Comparison of ENCODE assay signal across 18 mouse cellular contexts in genomic region chr12:102042247-102042646, GRCm38 (mm10).
DNase-seq lines count a peak whose midpoint lies in the region; ATAC-seq lines count a peak whose summit lies in the region.
"Had no signal": no experiment of that assay in that cellular context is flagged by ENCODE, and none has a peak within 500 bp of the region (broad histone marks: within the 10 kb centered on the region; RNA-seq: fewer than 3 reads in every experiment).

No protein-coding gene starts in this region.

- H3K27me3 ChIP-seq in heart, embryonic 10.5 days (ENCODE audit: insufficient read depth, poor library complexity, severe bottlenecking), result no peaks in the 10 kb centered on the region
- no peaks in the 10 kb centered on the region for H3K27me3 ChIP-seq in forebrain, embryonic 16.5 days (replicated peaks; ENCODE audit: control insufficient read depth, insufficient read depth, low read length)
- no peaks in the 10 kb centered on the region for H3K27me3 ChIP-seq in midbrain, embryonic 14.5 days (ENCODE audit: control insufficient read depth, insufficient read depth, low read length)
- no peaks in the 10 kb centered on the region for H3K27me3 ChIP-seq in kidney, embryonic 15.5 days
- H3K27me3 ChIP-seq: embryonic facial prominence, embryonic 12.5 days; limb, embryonic 15.5 days had no signal

- peak; percentile 45 for ATAC-seq in forebrain, embryonic 16.5 days
- peak; percentile 85 for ATAC-seq in midbrain, embryonic 14.5 days (ENCODE audit: low FRiP score, low TSS enrichment)
- no peak for ATAC-seq in kidney, embryonic 15.5 days (replicated peaks; ENCODE audit: low FRiP score)

- 60% methylated on average over 7 of the region's 7 CpGs for WGBS in heart, embryonic 10.5 days
- WGBS in forebrain, embryonic 16.5 days, result 47% methylated on average over 7 of the region's 7 CpGs
- 45% methylated on average over 7 of the region's 7 CpGs for WGBS in midbrain, embryonic 14.5 days
- 36% methylated on average over 7 of the region's 7 CpGs for WGBS in kidney, embryonic 15.5 days

- H3K9me3 ChIP-seq in heart, embryonic 10.5 days, result no peaks in the 10 kb centered on the region
- H3K9me3 ChIP-seq in forebrain, embryonic 16.5 days (ENCODE audit: control insufficient read depth, low read length), result no peaks in the 10 kb centered on the region
- H3K9me3 ChIP-seq in midbrain, embryonic 14.5 days (ENCODE audit: control insufficient read depth, low read length), result no peaks in the 10 kb centered on the region
- H3K9me3 ChIP-seq in kidney, embryonic 15.5 days (replicated peaks), result no peaks in the 10 kb centered on the region
- H3K9me3 ChIP-seq: embryonic facial prominence, embryonic 12.5 days; limb, embryonic 15.5 days had no signal

- H3K9ac ChIP-seq in forebrain, embryonic 16.5 days (replicated peaks; ENCODE audit: low read depth, low read length), result no peak overlapping the region
- 0 out of 2 replicates have a peak overlapping the region, but pooled peaks have one; percentile 3 for H3K9ac ChIP-seq in midbrain, embryonic 14.5 days (replicated peaks; ENCODE audit: low read length)
- H3K9ac ChIP-seq in kidney, embryonic 15.5 days, result no peak overlapping the region
- H3K9ac ChIP-seq: embryonic facial prominence, embryonic 12.5 days; limb, embryonic 15.5 days had no signal

- DNase-seq in heart, embryonic 10.5 days (ENCODE audit: low spot score), result no peak
- DNase-seq in heart, postnatal 4 days, result no peak
- peak; percentile 45 for DNase-seq in brain, adult 2 months (ENCODE audit: low read depth, low spot score)
- peak; percentile 76 for DNase-seq in midbrain, embryonic 14.5 days
- no peak for DNase-seq in thymus, postnatal 14 days
- DNase-seq: adrenal gland, postnatal 10 days; B cell, adult 2 months; cerebellum, adult 2 months; heart, adult 18-20 months; kidney, adult 9 months; kidney, postnatal 4 days; lung, postnatal 4 days; retina, postnatal 1 day; right cerebral cortex, postnatal 4 days had no signal

- peak overlapping the region; percentile 24; the same call in 1 of the 2 replicates for H3K27ac ChIP-seq in heart, embryonic 10.5 days
- peak overlapping the region; percentile 64 for H3K27ac ChIP-seq in forebrain, embryonic 16.5 days (ENCODE audit: low read length)
- peak overlapping the region; percentile 78 for H3K27ac ChIP-seq in midbrain, embryonic 14.5 days (replicated peaks; ENCODE audit: low read depth, low read length)
- H3K27ac ChIP-seq in kidney, embryonic 15.5 days, result no peak overlapping the region
- H3K27ac ChIP-seq: embryonic facial prominence, embryonic 12.5 days; limb, embryonic 15.5 days had no signal

- no peaks in the 10 kb centered on the region for H3K36me3 ChIP-seq in heart, embryonic 10.5 days
- H3K36me3 ChIP-seq in forebrain, embryonic 16.5 days (ENCODE audit: control insufficient read depth, insufficient read depth), result no peaks in the 10 kb centered on the region
- H3K36me3 ChIP-seq in midbrain, embryonic 14.5 days (ENCODE audit: control insufficient read depth, insufficient read depth, low read length), result no peaks in the 10 kb centered on the region
- no peaks in the 10 kb centered on the region for H3K36me3 ChIP-seq in kidney, embryonic 15.5 days
- H3K36me3 ChIP-seq: embryonic facial prominence, embryonic 12.5 days; limb, embryonic 15.5 days had no signal

- H3K4me1 ChIP-seq in heart, embryonic 10.5 days, result peaks cover 43% of the 10 kb centered on the region
- peaks cover 13% of the 10 kb centered on the region for H3K4me1 ChIP-seq in forebrain, embryonic 16.5 days (replicated peaks; ENCODE audit: control insufficient read depth, insufficient read depth, low read length)
- H3K4me1 ChIP-seq in midbrain, embryonic 14.5 days (ENCODE audit: control insufficient read depth, insufficient read depth, low read length), result 0 out of 2 replicates have a peak, but pooled peaks cover 3% of the 10 kb centered on the region
- no peaks in the 10 kb centered on the region for H3K4me1 ChIP-seq in kidney, embryonic 15.5 days
- H3K4me1 ChIP-seq: embryonic facial prominence, embryonic 12.5 days; limb, embryonic 15.5 days had no signal

- no peak overlapping the region for H3K4me2 ChIP-seq in forebrain, embryonic 16.5 days (ENCODE audit: low read length)
- peak overlapping the region; percentile 25 for H3K4me2 ChIP-seq in midbrain, embryonic 14.5 days (ENCODE audit: low read length)
- no peak overlapping the region for H3K4me2 ChIP-seq in kidney, embryonic 15.5 days
- H3K4me2 ChIP-seq: embryonic facial prominence, embryonic 12.5 days; limb, embryonic 15.5 days had no signal

- no peak overlapping the region for H3K4me3 ChIP-seq in heart, embryonic 10.5 days
- H3K4me3 ChIP-seq in forebrain, embryonic 16.5 days (replicated peaks; ENCODE audit: low read length), result no peak overlapping the region
- H3K4me3 ChIP-seq in midbrain, embryonic 14.5 days (replicated peaks; ENCODE audit: low read depth, low read length), result no peak overlapping the region
- no peak overlapping the region for H3K4me3 ChIP-seq in kidney, embryonic 15.5 days (replicated peaks)
- H3K4me3 ChIP-seq: embryonic facial prominence, embryonic 12.5 days; limb, embryonic 15.5 days had no signal

Comparison
In these comparisons a context has a peak if more than half of its experiments do, and no peak if none do; other contexts are left out.
1. DNase-seq: peak in brain, adult 2 months (single experiment) and midbrain, embryonic 14.5 days (single experiment); none in heart, embryonic 10.5 days (single experiment), heart, postnatal 4 days (single experiment) and thymus, postnatal 14 days (single experiment).